Mouse (Mus musculus): ENCODE measurements around the gene Ipmk. TPM values are rescaled to one million over a fixed set of nuclear protein-coding genes. Genes with fewer than 3 reads are reported as not detected.
A peak's percentile ranks its signal among the peaks of the same experiment; 100 is the strongest.

Ipmk gene
- polyA plus RNA-seq, 1 experiment from 2014 or later, result 25.8 TPM

DNA sequence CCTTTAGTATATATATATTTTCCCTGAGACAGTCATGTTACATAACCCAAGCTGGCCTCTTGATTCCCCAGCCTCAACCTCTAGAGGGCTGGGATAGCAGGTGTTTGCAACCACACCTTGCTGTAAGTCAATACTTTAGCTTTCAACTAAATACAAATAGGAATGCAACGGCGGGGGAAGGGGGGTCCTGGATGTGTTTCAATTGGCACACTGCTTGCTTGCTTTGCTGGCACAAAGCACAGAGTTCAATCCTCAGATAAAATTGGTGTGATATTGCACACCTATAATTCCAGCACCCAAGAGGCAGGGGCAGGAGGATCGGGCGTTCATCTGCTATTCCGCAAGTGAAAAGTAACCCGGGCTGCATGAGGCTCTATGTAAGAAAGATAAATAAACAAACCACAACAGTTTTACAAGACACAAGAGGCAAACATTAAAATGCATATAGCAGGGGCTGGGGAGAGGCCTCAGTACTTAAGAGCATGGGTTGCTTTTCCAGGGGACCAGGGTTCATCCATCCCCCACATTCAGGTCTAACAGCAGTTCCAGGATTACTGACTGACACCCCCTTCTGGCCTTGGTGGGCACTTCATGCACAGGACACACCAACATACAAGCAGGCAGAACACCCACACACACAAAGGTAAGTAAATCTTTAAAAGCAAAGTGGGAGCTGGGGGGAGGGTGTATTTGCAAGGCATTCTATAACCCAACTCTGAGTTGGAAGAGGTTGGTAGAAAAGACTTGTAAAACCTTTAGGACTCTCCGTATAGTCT lies 5.3 kb upstream of the Ipmk start:
- Histone ChIP-seq H3K27ac (ENCODE audit: low read depth, low read length) (no peak overlapping the region), H3K4me2 (ENCODE audit: low read depth, low read length, severe bottlenecking) (no peak overlapping the region), H3K4me1 (replicated peaks; ENCODE audit: control insufficient read depth, insufficient read depth, low read length) (no peaks in the 10 kb centered on the region; the same call in 1 of the 2 replicates), H3K4me3 (ENCODE audit: low read depth, low read length) (no peak overlapping the region), H3K36me3 (ENCODE audit: control insufficient read depth, insufficient read depth, low read length) (no peaks in the 10 kb centered on the region), H3K27me3 (ENCODE audit: control insufficient read depth, insufficient read depth, low read length) (no peaks in the 10 kb centered on the region), H3K9me3 (ENCODE audit: control insufficient read depth, low read length) (no peaks in the 10 kb centered on the region), H3K9ac (ENCODE audit: low read length) (no peak overlapping the region)
- DNase-seq (ENCODE audit: low spot score) (no peak), ATAC-seq (replicated peaks; ENCODE audit: low FRiP score) (no peak)
- WGBS, result 93% methylated on average over 7 of the region's 7 CpGs

DNA sequence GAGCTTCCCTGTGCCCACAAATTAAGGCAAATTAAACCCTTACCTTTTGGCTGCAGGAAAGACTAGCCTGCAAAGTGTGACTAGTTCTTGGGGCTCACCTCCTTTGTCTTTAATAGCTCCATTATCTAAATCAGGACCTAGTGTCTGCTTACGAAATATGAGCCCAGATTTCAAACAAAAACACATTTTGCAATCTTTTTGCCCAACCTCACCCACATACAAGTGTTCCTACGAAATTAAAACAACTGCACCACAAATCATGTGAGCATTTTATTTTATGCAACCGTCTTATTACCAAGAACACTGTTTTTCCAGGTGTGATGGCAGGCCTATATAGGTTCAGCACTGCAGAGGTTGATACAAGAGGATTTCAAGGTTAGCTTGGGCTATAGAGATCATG lies 4.4 kb upstream of the Ipmk start:
- Histone ChIP-seq H3K9ac (ENCODE audit: low read length) (no peak overlapping the region), H3K27ac (ENCODE audit: low read depth, low read length) (no peak overlapping the region), H3K27me3 (ENCODE audit: control insufficient read depth, insufficient read depth, low read length) (no peaks in the 10 kb centered on the region), H3K36me3 (ENCODE audit: control insufficient read depth, insufficient read depth, low read length) (no peaks in the 10 kb centered on the region), H3K4me2 (ENCODE audit: low read depth, low read length, severe bottlenecking) (no peak overlapping the region), H3K9me3 (ENCODE audit: control insufficient read depth, low read length) (no peaks in the 10 kb centered on the region), H3K4me3 (ENCODE audit: low read depth, low read length) (no peak overlapping the region), H3K4me1 (replicated peaks; ENCODE audit: control insufficient read depth, insufficient read depth, low read length) (no peaks in the 10 kb centered on the region; the same call in 1 of the 2 replicates)
- DNase-seq (ENCODE audit: low spot score) (no peak), ATAC-seq (replicated peaks; ENCODE audit: low FRiP score) (no peak)
- WGBS, result 83% methylated on average over 3 of the region's 3 CpGs

DNA sequence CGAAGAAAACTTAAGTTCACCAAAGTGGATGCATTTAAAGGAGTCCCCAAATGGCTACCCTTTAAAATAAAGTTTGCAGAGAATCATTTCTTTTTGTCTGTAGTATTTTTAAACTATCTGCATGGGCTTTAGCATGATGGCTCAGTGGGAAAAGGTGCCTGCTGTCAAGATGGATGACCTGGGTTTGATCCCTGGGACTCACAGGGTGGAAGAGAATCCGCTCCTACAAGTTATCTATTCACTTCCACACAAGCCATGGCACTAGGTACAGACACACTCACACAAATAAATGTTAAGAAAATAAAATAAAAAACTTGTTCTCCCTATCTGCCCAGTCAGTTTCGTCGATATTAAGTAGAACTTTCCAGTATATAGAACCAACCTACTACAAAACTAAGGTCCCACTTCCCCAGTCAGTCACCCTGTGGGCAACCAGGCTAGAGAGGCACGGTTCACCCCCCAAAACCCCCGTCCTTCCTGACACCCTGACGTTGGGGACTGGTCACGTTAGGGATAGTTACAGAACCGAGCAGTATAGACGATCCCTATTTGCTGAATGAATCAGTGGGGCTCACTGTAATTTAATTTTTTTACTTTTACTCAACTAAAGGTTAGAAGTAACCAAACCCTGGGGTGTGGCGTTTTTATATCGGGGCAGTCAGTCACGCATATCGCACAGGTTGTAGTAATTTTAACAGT lies 3.8 kb upstream of the Ipmk start:
- WGBS, result 27% methylated on average over 14 of the region's 14 CpGs

DNA sequence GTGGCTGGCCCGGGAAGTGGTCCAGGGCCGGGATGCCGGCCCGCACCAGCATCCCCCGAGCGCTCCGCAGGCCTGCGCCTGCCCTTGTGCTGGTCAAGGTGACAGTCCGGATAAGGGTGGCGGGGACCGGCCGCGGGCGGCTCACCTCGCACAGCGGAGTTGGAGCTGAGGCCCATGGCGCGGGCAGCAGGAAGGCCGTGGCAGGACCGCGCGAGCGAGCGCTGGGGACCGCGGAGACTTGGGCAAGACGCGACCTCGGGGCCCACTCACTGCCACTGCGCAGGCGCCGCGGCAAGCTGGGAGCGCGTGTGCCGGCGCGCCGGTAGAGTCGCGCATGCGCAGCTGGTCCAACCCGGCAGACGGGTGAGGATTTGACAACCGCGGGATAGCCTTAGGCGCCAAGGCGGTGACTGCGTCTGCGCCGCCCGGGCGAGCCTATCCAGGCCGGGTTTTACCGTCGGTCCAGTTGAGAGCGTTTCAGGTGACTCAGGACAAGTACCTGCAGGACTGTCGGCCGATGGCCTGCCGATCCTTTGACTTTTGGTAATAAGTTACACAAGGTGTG lies 2.9 kb upstream of the Ipmk start, which contains the start of gene Cisd1:
Gene Cisd1 (minus strand): TSS at position 376 of the 565 bp plus-strand sequence.
- no peaks in the 10 kb centered on the region for H3K27me3 ChIP-seq (ENCODE audit: control insufficient read depth, insufficient read depth, low read length)
- ATAC-seq (replicated peaks; ENCODE audit: low FRiP score) (peak; percentile 77), DNase-seq (ENCODE audit: low spot score) (peak; percentile 97)
- H3K9me3 ChIP-seq (ENCODE audit: control insufficient read depth, low read length), result no peaks in the 10 kb centered on the region
- peaks cover 2% of the 10 kb centered on the region; the same call in 1 of the 2 replicates for H3K4me1 ChIP-seq (replicated peaks; ENCODE audit: control insufficient read depth, insufficient read depth, low read length)
- peak within 1 kb of the TSS; percentile 76 for H3K4me3 ChIP-seq (ENCODE audit: low read depth, low read length)
- H3K36me3 ChIP-seq (ENCODE audit: control insufficient read depth, insufficient read depth, low read length), result no peaks in the 10 kb centered on the region
- H3K4me2 ChIP-seq (ENCODE audit: low read depth, low read length, severe bottlenecking), result peak within 1 kb of the TSS; percentile 72
- H3K9ac ChIP-seq (ENCODE audit: low read length), result peak within 1 kb of the TSS; percentile 82
- under 1% methylated on average over 59 of the region's 60 CpGs for WGBS
- H3K27ac ChIP-seq (ENCODE audit: low read depth, low read length), result no peak within 1 kb of the TSS

More for the DNA sequence above, 3.8 kb upstream of the Ipmk start:
- Histone ChIP-seq H3K9ac (ENCODE audit: low read length) (peak overlapping the region; percentile 82), H3K4me1 (replicated peaks; ENCODE audit: control insufficient read depth, insufficient read depth, low read length) (no peaks in the 10 kb centered on the region; the same call in 1 of the 2 replicates), H3K36me3 (ENCODE audit: control insufficient read depth, insufficient read depth, low read length) (no peaks in the 10 kb centered on the region), H3K27ac (ENCODE audit: low read depth, low read length) (no peak overlapping the region), H3K4me3 (ENCODE audit: low read depth, low read length) (peak overlapping the region; percentile 76), H3K4me2 (ENCODE audit: low read depth, low read length, severe bottlenecking) (peak overlapping the region; percentile 72), H3K9me3 (ENCODE audit: control insufficient read depth, low read length) (no peaks in the 10 kb centered on the region), H3K27me3 (ENCODE audit: control insufficient read depth, insufficient read depth, low read length) (no peaks in the 10 kb centered on the region)
- ATAC-seq (replicated peaks; ENCODE audit: low FRiP score) (no peak), DNase-seq (ENCODE audit: low spot score) (no peak)

DNA sequence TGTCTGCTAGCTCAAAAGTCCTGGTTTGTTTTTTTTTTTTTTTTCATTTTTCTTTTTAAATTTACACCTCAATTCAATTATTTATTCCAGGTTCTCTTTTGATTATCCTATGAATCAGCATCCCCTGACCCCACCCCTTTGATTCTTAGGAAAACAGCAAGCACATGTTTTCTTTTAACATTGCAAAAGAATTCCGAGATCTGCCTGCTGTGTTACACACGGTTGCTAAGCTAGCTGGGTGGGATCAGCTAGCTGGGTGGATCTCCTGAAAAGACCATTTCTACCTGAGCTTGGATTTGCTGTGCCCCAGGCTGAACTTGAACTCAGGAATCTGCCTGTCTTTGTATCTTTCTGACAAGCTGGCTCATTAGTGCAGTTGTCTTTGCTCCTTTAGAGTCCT lies 1.5 kb upstream of the Ipmk start:
- Histone ChIP-seq H3K9me3 (ENCODE audit: control insufficient read depth, low read length) (no peaks in the 10 kb centered on the region), H3K36me3 (ENCODE audit: control insufficient read depth, insufficient read depth, low read length) (no peaks in the 10 kb centered on the region), H3K27me3 (ENCODE audit: control insufficient read depth, insufficient read depth, low read length) (no peaks in the 10 kb centered on the region), H3K27ac (ENCODE audit: low read depth, low read length) (no peak overlapping the region), H3K4me1 (replicated peaks; ENCODE audit: control insufficient read depth, insufficient read depth, low read length) (peaks cover 2% of the 10 kb centered on the region; the same call in 1 of the 2 replicates), H3K9ac (ENCODE audit: low read length) (no peak overlapping the region), H3K4me2 (ENCODE audit: low read depth, low read length, severe bottlenecking) (no peak overlapping the region), H3K4me3 (ENCODE audit: low read depth, low read length) (no peak overlapping the region)
- no peak for DNase-seq (ENCODE audit: low spot score)
- ATAC-seq (replicated peaks; ENCODE audit: low FRiP score), result no peak
- WGBS, result 51% methylated on average over 2 of the region's 2 CpGs

DNA sequence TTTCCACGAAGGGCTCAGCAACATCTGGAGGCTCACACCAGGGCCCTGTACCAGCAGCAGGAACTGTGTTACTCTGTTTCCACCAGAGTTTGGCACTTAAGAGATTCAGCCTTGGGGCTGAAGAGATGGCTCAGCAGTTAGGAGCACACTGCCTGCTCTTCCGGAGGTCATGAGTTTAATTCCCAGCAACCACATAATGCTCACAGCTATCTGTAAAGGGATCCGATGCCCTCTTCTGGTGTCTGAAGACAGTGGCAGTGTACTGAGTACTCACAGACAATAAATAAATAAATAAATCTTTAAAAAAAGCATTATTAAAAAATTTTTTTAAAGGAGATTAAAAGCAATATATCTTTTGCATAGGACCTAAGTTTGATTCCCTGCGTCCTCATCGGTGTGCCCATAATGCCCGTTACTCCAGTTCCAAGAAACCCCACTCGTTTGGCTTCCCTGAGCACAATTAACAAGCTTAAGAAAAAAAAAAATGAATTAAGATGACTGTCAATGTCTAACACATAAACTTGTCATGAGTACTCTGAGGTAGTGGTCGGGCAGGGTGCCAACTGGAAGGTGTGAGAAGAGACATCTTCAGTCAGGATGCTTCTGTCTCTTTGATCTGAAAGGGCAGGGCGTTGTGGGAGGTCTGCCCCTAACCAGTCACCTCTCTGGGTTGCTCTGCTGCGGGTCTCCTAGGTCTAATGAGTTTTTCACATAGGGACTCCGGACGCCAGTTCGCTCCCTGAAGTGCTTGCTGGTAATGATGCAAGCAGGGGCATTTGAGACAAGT lies 648 bp upstream of the Ipmk start:
- Histone ChIP-seq H3K27ac (ENCODE audit: low read depth, low read length) (peak overlapping the region; percentile 28; the same call in 1 of the 2 replicates), H3K4me3 (ENCODE audit: low read depth, low read length) (peak overlapping the region; percentile 84), H3K9ac (ENCODE audit: low read length) (peak overlapping the region; percentile 89), H3K27me3 (ENCODE audit: control insufficient read depth, insufficient read depth, low read length) (no peaks in the 10 kb centered on the region), H3K4me2 (ENCODE audit: low read depth, low read length, severe bottlenecking) (peak overlapping the region; percentile 59), H3K4me1 (replicated peaks; ENCODE audit: control insufficient read depth, insufficient read depth, low read length) (peaks cover 2% of the 10 kb centered on the region; the same call in 1 of the 2 replicates), H3K36me3 (ENCODE audit: control insufficient read depth, insufficient read depth, low read length) (peaks cover 2% of the 10 kb centered on the region; the same call in 1 of the 2 replicates), H3K9me3 (ENCODE audit: control insufficient read depth, low read length) (no peaks in the 10 kb centered on the region)
- ATAC-seq (replicated peaks; ENCODE audit: low FRiP score) (no peak), DNase-seq (ENCODE audit: low spot score) (no peak)
- WGBS, result 10% methylated on average over 13 of the region's 13 CpGs

DNA sequence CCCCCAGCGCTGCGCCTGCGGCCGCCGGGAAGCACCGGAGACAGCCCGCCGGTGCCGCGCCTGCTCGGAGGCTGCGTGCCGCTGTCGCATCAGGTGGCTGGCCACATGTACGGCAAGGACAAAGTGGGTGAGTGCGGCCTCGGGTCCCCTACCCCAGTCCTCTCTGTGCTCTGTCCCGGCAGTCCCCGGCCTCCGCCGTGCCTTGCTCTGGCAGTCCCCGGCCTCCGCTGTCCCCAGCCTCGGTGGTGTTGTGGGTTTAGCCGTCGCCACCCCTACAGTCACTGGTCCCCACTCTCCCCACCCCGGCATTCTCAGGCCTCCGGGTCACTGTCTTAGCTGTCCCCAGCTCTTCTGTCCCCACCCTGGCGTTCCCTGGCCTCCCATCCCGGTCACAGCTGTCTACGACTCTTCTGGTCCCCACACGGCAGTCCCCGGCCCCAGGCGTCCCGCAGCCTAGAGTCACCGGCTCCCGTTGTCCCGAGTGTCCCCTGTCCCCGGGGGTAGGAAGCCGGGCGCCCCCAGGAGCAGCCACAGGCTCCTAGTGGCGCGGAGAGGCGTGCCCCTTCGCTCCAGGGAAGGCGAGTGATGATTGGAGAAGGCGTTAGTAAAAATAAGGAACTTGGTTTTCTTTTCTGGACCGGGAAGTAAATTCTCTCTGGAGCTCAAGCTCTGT lies 537 bp downstream of the Ipmk start:
- Histone ChIP-seq H3K27ac (ENCODE audit: low read depth, low read length) (peak overlapping the region; percentile 46; the same call in 1 of the 2 replicates), H3K4me3 (ENCODE audit: low read depth, low read length) (peak overlapping the region; percentile 84), H3K4me1 (replicated peaks; ENCODE audit: control insufficient read depth, insufficient read depth, low read length) (peaks cover 2% of the 10 kb centered on the region; the same call in 1 of the 2 replicates), H3K4me2 (ENCODE audit: low read depth, low read length, severe bottlenecking) (peak overlapping the region; percentile 75), H3K36me3 (ENCODE audit: control insufficient read depth, insufficient read depth, low read length) (peaks cover 2% of the 10 kb centered on the region; the same call in 1 of the 2 replicates), H3K9me3 (ENCODE audit: control insufficient read depth, low read length) (no peaks in the 10 kb centered on the region), H3K9ac (ENCODE audit: low read length) (peak overlapping the region; percentile 89), H3K27me3 (ENCODE audit: control insufficient read depth, insufficient read depth, low read length) (no peaks in the 10 kb centered on the region)
- peak; percentile 56 for ATAC-seq (replicated peaks; ENCODE audit: low FRiP score)
- DNase-seq (ENCODE audit: low spot score), result no peak
- WGBS, result under 1% methylated on average over 44 of the region's 48 CpGs
